Mouse (Mus musculus) testis, postnatal 14 days (tissue): Measurements from ENCODE around the gene Socs7.

ENCODE experiments used
- DNase-seq: peaks from one replicate; pipeline ENCODE4 v3.0.0; 2021; ENCODE audit warnings: low spot score

The Socs7 gene

GRCm38 (mm10) chr11:97389127-97389526 is 26.8 kb downstream of the Socs7 start:
- no peak for DNase-seq

- DNase-seq: no peak
Observed at GRCm38 (mm10) chr11:97393658-97394057, 31.3 kb downstream of the Socs7 start.

- no peak for DNase-seq
Observed at GRCm38 (mm10) chr11:97394146-97394545, 31.8 kb downstream of the Socs7 start.

GRCm38 (mm10) chr11:97398506-97398905 is 36.2 kb downstream of the Socs7 start:
- no peak for DNase-seq

GRCm38 (mm10) chr11:97399958-97400710 is 37.8 kb downstream of the Socs7 start:
- peak; percentile 84 for DNase-seq

- no peak for DNase-seq
Observed at GRCm38 (mm10) chr11:97401082-97401481, 38.7 kb downstream of the Socs7 start.

GRCm38 (mm10) chr11:97401686-97402435 is 39.5 kb downstream of the Socs7 start:
- no peak for DNase-seq

GRCm38 (mm10) chr11:97402746-97403145 is 40.4 kb downstream of the Socs7 start:
- DNase-seq: no peak

- no peak for DNase-seq
Observed at GRCm38 (mm10) chr11:97403614-97404183, 41.3 kb downstream of the Socs7 start.

- peak; percentile 56 for DNase-seq
Observed at GRCm38 (mm10) chr11:97404184-97404760, 41.9 kb downstream of the Socs7 start.

- no peak for DNase-seq
Observed at GRCm38 (mm10) chr11:97404761-97405190, 42.4 kb downstream of the Socs7 start.

- DNase-seq: no peak
Observed at GRCm38 (mm10) chr11:97406094-97406951, 44.0 kb downstream of the Socs7 start.

- DNase-seq: no peak
Observed at GRCm38 (mm10) chr11:97407456-97407855, 45.1 kb downstream of the Socs7 start.

GRCm38 (mm10) chr11:97408171-97408570 is 45.8 kb downstream of the Socs7 start:
- DNase-seq: peak; percentile 61

- DNase-seq: no peak
Observed at GRCm38 (mm10) chr11:97410958-97411357, 48.6 kb downstream of the Socs7 start.

- no peak for DNase-seq
Observed at GRCm38 (mm10) chr11:97412117-97412516, 49.8 kb downstream of the Socs7 start.

- no peak for DNase-seq
Observed at GRCm38 (mm10) chr11:97412808-97413347, 50.5 kb downstream of the Socs7 start.

GRCm38 (mm10) chr11:97415330-97415711 is 53.0 kb downstream of the Socs7 start, which contains the start of gene Arhgap23:
TSS of gene Arhgap23 (plus strand) at chr11:97415533.
- DNase-seq: peak; percentile 79

- DNase-seq: no peak
Observed at GRCm38 (mm10) chr11:97415712-97416636, 53.6 kb downstream of the Socs7 start.

- no peak for DNase-seq
Observed at GRCm38 (mm10) chr11:97416637-97417035, 54.3 kb downstream of the Socs7 start.
